9 mouse cellular contexts compared by ENCODE assay signal in genomic region chr11:9317076-9317929, GRCm38 (mm10).
DNase-seq lines count a peak whose midpoint lies in the region; ATAC-seq and TF ChIP-seq lines count a peak whose summit lies in the region.
"Had no signal": no experiment of that assay in that cellular context is flagged by ENCODE, and none has a peak within 500 bp of the region (broad histone marks: within the 10 kb centered on the region; RNA-seq: fewer than 3 reads in every experiment).

No protein-coding gene starts in this region.

- H3K27ac ChIP-seq in cortical plate, adult 2 months (ENCODE audit: insufficient read depth, low read length), result no peak overlapping the region
- no peak overlapping the region for H3K27ac ChIP-seq in neural tube, embryonic 15.5 days (replicated peaks)
- H3K27ac ChIP-seq: embryonic facial prominence, embryonic 15.5 days had no signal

- no peak overlapping the region for H3K4me3 ChIP-seq in cortical plate, adult 2 months (ENCODE audit: insufficient read depth, low read length)
- no peak overlapping the region for H3K4me3 ChIP-seq in neural tube, embryonic 15.5 days (replicated peaks)
- H3K4me3 ChIP-seq: embryonic facial prominence, embryonic 15.5 days had no signal

- no peaks in the 10 kb centered on the region for H3K27me3 ChIP-seq in neural tube, embryonic 15.5 days (replicated peaks)
- H3K27me3 ChIP-seq: embryonic facial prominence, embryonic 15.5 days had no signal

- DNase-seq in 3134 (ENCODE audit: extremely low read depth, insufficient read length, low spot score) (peak; percentile 3), adipocyte (ENCODE audit: low spot score) (peak; percentile 47)
- DNase-seq in gastrocnemius, postnatal 4 days (ENCODE audit: low spot score in 2 of 2), result peak; percentile 37 to 67
- DNase-seq in kidney, postnatal 36 days, result peak; percentile 34 to 84
- DNase-seq in lung, adult 18-20 months, result peak; percentile 17 to 36
- peak; percentile 35 for DNase-seq in thymus, postnatal 25 days

- TF ChIP-seq POLR2A in cortical plate, adult 2 months (IDR thresholded peaks at IDR 0.05; ENCODE audit: extremely low read depth, insufficient read depth, low read length), result no peak

- 37% methylated on average over 6 of the region's 6 CpGs for WGBS in neural tube, embryonic 15.5 days

- TF ChIP-seq CTCF in cortical plate, adult 2 months (IDR thresholded peaks at IDR 0.05; ENCODE audit: extremely low read depth, insufficient read depth, low read length), result peak; percentile 92

- no peak overlapping the region for H3K4me2 ChIP-seq in neural tube, embryonic 15.5 days
- H3K4me2 ChIP-seq: embryonic facial prominence, embryonic 15.5 days had no signal

- no peaks in the 10 kb centered on the region for H3K9me3 ChIP-seq in neural tube, embryonic 15.5 days (replicated peaks)
- H3K9me3 ChIP-seq: embryonic facial prominence, embryonic 15.5 days had no signal

- no peak overlapping the region for H3K9ac ChIP-seq in neural tube, embryonic 15.5 days (replicated peaks)
- H3K9ac ChIP-seq: embryonic facial prominence, embryonic 15.5 days had no signal

- ATAC-seq in neural tube, embryonic 15.5 days (ENCODE audit: low FRiP score), result peak; percentile 95

- H3K4me1 ChIP-seq in cortical plate, adult 2 months (ENCODE audit: control insufficient read depth, insufficient read depth, low read length), result no peaks in the 10 kb centered on the region
- H3K4me1 ChIP-seq in neural tube, embryonic 15.5 days, result no peaks in the 10 kb centered on the region
- H3K4me1 ChIP-seq: embryonic facial prominence, embryonic 15.5 days had no signal

- H3K36me3 ChIP-seq in neural tube, embryonic 15.5 days, result no peaks in the 10 kb centered on the region
- H3K36me3 ChIP-seq: embryonic facial prominence, embryonic 15.5 days had no signal

Comparison
In these comparisons a context has a peak if more than half of its experiments do, and no peak if none do; other contexts are left out.
1. DNase-seq: peak in every context shown above with its lines; median percentile 59 in kidney, postnatal 36 days; 52 in gastrocnemius, postnatal 4 days; 47 in adipocyte; 35 in thymus, postnatal 25 days; 26 in lung, adult 18-20 months; 3 in 3134.